Mouse (Mus musculus) cerebellum, postnatal 10 days (tissue): Measurements from ENCODE around the gene Stmn1.
"Not testable (repeated sequence)": the region's sequence is repeated elsewhere in the genome, so short reads cannot be mapped to it uniquely, and the experiment has no call there.

Experiments
- DNase-seq, 2 experiments: peaks; one replicate each; pipeline ENCODE4 v3.0.0; 2021; ENCODE audit warnings: mixed read lengths in 2 of 2

The Stmn1 gene

DNA sequence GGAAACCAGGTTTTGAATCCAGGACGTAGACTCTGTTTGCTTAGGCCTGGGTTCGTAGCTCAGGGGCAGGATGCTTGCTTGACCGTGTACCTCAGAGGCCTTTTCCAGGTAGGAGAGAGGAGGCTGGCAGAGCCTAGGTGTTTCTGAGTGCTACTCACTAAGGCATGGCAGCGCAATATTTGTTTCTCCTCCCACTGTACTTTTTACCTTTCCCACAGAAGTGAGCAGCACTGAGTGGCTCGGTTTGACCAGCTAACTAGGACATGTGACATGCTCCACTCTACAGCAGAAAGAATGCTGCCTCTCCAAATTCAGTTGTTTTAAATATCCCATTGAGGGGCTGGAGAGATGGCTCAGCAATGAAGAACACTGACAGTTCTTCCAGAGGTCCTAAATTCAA lies 20.1 kb downstream of the Stmn1 start:
- DNase-seq: no peak

DNA sequence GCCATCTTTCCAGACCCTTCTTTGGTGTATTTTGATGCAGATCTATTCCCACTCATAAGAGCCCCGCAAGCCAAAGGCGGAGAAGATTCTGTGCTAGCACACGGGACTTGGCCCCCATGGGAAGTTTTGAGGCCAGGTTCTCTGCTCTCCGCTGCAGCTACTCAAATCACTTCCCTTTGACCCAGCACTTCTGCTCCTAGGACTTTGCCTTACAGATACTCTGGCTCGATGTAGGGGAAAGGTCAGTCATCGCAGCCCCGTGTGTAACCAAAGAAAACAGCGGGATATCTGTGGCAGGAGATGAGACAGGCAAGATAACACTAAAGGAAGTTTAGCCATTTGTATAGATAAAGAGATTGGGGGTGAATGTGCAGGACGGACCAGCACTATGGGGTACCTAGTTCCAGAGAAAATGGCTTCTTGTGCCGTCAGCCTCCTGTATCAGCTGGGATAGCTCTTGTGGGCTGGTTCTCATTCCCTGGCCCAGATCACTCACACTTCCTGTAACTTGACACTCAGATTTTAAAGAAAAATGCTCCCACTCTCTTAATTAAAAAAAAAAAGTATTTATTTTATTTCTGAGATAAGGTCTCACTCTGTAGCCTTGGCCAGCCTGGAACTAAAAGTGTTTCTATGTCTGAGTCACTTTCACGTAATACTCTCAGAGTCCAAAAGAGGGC lies 22.0 kb downstream of the Stmn1 start:
- DNase-seq: no peak

DNA sequence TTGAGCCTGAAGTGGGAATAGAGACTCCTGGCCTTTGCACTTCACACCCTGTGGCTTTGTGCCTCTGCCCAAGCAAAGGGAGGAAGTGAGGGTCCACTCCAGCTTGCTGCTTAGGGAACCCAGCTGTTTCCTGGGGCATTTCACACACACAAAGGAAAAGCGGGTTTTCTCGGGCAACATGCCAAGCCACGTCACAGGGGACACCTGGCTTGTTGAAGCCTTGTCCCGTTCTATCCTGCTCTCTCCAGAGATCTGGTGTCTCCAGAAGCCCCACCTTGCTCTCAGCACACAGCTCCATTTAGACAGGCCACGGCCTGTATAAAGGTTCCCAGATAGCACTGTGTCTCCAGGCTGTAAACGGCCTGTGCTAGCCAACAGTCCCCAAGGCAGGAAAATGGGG lies 23.6 kb downstream of the Stmn1 start:
- DNase-seq: no peak

DNA sequence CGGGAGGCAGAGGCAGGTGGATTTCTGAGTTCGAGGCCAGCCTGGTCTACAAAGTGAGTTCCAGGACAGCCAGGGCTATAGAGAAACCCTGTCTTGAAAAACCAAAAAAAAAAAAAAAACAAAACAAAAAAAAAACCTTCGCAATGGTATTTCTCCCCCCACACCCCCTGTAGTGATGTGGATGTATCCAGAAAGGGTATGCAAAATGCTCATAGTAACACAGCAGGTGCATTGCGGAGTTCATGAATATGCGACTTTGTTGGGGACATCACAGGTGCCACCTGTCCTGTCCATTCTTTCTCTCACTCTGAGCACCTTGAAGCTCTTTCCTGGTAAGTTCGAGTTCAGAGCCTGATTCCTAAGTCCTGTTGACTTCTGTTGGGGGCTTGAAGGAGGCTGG lies 26.0 kb downstream of the Stmn1 start:
- not testable (repeated sequence) for DNase-seq

DNA sequence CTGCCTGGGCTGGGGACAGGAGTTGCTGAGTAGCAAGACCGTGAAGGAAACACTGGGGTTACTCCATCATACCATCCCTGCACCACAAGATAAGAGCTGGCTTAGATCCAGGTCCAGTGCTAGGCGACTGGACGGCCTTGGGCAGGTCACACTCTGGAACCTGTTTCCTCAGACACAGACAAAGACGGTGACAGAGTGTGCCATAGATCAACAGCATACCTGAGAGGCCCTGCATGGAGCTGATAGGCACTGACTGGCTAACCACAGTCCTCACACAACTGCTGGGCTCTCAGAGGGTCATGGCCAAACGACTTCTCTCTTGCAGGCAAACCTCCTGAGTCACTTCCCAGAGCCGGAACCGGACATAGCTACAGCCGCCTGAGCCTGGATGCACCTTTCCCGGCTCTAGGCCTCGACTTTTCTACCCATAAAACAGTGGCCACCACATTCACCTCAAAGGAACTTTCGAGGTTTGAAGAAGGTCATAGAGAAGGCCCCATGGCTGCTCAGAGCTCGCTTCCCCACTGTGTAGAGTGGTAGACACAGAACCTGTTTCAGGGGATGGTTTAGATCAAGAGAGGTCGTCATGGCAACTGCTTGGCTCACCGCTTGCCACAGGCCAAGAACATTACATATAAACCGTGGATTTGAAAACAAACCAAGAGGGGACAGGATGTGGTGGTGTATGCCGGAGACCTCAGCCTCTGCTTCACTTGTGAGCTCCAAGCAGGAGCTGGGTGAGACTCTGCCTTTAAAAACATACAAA lies 26.8 kb downstream of the Stmn1 start:
- peak in 1 of 2 experiments; percentile 50 for DNase-seq

DNA sequence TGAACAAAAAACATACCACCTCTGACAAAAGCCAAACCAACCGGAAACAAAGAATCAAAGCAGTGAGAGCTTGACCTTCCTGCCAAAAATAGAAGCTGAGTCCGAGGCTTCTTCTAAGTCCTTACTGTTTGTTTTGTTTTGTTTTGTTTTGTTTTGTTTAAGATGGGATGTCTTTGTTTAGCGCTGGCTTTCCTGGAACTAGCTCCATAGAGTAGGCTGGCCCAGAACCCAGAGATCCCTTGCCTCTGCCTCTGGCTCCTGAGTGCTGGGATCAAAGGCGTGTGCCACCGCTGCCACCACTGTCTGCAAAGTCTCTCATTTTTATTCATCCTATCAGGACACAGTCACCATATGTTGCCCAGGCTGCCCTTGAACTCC lies 27.4 kb downstream of the Stmn1 start:
- DNase-seq: no peak

DNA sequence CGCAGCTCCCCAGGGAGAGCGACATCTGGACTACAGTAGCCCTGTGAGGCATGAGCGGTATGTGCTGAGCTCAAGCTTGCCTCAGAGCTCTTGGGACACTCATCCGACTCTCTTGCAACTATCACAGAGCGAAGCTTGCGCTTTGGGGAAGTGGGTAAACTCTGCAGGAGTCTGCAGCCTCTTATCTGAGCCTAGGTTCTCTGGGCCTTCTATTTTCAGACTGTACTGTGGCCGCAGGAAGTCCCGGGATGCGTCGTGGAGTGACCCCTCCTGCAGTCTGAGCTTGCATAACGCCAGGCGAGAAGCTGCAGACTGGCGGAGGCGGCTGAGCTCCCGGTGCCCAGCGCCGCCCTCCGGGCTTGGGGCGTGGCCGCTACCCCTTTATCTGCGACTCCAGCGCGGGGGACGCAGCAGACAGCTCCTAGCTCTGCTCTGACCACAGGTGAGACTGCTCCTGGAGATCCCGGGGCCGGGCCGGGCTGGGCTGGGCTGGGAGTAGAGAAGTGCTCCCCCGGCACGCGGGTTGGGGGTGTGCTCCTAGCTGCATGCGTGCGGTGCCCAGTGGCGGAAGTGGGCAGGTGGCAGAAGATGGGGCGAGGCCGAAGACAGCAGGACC lies 28.6 kb downstream of the Stmn1 start, which contains the start of gene Paqr7:
Gene Paqr7, plus strand, starts transcription at position 103 of the 616 bp plus-strand sequence.
- peak; percentile 65 to 71 for DNase-seq

DNA sequence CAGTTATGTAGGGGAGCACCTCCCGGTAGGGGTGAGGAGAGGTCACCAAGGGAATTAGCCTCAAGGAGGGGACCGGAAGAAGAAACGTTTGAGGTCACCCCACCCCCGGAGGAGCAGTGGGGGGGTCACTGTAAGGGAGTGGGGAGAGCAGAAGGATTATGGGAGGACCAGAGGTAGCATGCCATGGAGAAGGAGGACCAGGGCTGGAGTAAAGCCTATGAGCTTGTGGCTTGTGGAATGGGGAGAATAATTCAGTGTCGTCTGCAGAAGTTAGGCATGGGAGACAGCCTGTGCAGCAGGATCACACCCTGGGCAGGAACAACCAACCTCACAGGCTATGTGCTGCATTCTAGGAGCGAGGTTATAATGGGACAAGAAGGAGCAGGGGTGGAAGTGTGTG lies 29.1 kb downstream of the Stmn1 start:
- DNase-seq: no peak

DNA sequence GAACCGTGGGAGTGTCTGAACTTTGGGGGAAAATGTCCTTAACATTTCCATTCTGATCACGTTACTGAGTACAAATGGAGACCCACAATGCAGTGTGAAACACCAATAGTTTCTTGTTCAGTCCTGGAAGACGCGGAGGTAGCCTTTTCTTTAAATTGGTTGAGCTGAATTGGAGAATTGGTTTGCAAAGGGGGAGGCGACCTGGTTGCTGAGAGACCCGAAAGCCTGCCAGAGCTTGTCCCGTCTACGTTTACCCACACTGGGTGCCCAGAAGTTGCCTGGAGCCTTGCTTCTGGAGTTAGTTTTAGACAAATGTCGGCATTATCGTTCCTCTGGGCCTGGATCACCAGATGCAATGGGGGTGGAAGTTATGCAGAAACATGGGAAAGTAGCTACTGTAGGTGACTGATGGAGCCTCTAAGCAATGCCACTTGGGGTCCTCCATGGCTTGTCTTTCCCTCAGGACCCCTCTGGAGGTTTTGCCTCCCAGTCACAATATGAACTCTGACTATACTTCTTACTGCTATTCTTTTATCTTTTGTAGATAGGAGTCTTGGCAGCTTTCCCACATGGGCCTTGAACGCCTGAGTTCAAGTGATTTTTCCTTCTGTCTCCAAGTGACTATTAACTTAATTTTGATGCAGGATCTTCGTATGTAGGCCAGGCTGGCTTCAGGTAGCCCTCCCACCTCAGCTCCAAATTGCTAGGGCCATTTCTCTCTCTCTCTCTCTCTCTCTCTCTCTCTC lies 30.0 kb downstream of the Stmn1 start:
- no peak for DNase-seq

DNA sequence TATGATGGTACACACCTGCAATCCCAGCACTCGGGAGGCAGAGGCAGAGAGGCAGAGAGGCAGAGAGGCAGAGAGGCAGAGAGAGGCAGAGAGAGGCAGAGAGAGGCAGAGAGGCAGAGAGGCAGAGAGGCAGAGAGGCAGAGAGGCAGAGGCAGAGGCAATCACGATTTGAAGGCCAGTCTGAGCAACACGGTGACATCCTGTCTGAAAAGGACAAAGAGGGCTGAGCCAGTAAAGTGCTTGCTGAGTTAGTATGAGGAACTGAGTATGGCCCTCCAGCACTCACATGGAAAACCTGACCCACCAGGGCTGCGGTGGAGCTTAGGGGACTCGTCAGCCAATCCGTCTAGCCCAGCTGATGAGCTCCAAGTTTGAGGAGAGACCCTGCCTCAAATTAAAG lies 30.9 kb downstream of the Stmn1 start:
- DNase-seq: not testable (repeated sequence)

DNA sequence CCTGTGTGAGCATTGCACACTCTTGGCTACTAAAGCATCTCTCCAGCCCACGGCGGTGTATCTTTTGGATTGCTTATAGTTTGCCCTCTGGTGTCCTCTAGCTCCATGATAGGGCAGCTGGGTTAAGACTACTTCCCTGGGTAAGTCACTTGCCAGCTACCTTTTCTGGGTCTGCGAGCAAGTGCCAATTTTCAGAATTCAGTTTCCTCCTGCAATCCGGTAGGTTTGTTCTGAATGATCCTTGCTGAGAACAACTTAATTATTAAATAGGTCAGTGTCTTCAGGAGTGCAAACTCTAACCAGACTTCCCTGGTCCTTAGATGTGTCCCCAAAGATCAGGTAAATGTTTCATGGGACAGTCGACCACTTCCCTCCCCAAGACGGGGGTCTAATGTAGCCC lies 33.0 kb downstream of the Stmn1 start:
- DNase-seq: no peak

DNA sequence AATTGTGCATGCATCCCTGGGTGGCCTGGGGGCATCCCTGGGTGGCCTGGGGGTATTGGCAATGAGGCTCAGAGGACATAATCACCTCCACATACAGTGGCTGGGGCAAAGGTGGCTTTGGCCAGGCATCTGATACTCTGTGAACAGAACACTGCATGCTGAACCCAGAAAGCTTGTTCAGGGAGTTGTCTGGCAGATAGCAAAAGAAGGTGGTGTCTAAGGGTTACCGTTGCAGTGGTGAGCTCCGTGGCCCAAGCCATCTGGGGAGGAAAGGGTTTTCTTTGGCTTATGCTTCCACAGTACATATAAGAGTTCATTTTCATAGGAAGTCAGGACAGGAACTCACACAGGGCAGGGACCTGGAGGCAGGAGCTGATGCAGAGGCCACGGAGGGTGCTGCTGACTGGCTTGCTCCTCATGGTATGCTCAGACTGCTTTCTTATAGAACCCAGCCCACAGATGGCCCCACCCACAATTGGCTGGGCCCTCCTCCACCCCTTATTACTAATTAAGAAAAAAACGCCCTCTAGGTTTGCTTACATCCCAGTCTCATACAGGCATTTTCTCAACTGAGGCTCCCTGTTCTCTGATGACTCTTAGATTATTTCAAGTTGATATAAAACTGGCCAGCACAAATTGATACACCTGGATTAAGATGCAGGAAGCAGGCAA lies 35.7 kb downstream of the Stmn1 start:
- no peak for DNase-seq

DNA sequence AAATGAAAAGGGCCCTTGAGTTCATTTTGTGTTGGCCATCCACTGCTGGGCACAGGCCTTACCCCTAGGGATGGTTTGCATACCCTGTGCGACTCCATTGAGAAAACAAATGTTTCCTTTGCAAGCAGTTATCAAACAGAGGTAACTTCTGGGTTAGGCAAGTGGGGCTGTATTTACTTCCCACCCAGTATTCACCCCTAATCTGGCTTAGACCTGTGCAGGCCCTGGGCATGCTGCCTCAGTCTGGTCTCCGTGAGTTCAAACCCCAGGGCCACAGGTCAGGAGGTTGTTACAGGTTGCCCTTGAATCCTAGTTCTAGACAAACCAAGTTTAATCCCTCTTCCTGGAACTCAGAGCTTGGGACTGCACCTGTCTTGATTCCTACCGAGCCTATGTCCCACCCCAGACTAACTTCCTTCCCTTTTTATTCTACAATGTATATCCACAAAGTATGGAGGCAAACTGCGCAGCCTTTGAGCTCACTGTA lies 37.2 kb downstream of the Stmn1 start:
- no peak for DNase-seq

DNA sequence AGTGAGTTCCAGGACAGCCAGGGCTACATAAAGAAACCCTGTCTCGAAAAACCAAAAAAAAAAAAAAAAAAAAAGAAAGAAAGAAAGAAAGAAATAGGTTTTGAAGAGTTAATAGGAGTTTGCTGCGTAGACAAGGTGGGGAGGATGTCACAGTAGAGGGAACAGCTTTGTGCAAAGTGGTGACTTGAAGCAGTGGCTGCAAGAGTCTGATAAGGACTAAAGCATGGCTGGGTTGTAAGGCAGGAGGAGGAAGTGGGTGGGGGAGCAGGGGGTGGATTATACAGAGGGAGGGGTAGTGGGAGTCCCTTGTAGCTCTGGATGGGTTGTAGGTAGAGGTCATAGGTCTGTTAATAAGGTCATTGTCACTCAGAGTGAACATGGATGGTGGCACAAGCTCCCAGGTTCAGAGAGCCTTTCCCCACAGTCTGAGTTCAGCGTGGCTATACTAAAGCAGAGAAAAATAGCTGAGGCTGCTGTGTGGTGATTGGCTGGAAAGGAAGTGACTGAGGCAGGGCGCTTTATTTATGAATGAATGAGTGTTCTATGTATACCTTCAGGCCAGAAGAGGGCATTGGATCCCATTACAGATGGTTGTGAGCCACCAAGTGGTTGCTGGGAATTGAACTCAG lies 38.0 kb downstream of the Stmn1 start:
- DNase-seq: no peak

DNA sequence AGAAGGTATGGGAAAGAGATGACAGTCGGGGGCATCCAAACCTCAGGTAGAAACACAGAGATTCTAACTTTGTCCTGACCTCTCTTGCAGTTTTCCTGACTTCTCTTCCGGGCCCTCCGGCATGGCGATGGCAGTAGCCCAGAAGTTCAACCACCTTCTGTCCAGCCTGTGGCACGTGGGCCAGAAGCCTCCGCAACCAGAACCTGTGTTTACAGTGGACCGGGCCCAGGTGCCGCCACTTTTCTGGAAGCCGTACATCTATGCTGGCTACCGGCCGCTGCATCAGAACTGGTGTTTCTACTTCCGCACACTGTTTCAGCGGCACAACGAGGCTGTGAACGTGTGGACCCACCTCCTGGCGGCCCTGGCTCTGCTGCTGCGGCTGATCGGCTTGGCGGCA lies 38.6 kb downstream of the Stmn1 start:
- no peak for DNase-seq

DNA sequence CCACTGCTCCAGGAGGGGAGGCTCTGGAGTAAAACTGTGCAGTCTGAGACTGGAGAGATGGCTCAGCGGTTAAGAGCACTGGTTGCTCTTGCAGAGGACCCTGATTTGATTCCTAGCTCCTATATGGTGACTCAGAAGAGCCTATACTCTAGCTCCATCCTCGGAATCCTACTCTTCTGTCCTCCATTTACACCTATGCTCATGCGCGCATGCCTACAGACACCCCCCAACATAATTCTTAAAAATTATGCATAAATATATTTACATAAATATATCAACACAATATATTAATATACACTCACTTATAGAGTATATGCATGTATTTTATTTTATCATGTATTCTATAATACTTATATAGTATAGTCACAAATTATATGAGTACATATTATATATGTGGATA lies 42.3 kb downstream of the Stmn1 start:
- no peak for DNase-seq

DNA sequence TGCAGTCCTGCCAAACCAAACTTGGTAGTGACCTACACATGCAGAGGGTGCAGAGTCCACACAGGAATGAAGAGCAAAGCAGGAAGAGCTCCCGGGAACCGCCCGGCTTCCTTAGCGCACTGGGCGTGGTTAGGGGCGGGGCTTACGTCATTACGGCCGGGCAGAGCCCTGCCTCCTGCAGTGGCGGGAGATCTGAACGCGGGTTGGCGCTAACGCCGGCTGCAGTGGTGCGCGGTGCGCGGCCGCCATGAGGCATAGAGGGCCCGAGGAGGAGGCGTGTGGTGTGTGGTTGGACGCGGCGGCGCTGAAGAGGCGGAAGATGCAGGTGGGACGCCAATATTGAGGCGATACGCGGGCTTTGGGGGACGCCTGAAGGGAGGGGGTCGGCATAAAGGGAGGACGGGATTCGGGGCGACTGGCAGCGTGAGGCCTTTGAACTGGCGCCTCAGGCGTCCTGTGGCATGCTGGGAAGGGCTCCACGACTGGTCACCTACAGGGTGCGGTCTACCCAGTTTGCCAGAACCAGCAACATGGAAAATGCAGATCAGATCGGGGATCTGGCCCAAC lies 42.8 kb downstream of the Stmn1 start, which contains the start of gene Aunip:
Gene Aunip, plus strand, starts transcription at position 155 of the 567 bp plus-strand sequence.
- DNase-seq: peak; percentile 98

DNA sequence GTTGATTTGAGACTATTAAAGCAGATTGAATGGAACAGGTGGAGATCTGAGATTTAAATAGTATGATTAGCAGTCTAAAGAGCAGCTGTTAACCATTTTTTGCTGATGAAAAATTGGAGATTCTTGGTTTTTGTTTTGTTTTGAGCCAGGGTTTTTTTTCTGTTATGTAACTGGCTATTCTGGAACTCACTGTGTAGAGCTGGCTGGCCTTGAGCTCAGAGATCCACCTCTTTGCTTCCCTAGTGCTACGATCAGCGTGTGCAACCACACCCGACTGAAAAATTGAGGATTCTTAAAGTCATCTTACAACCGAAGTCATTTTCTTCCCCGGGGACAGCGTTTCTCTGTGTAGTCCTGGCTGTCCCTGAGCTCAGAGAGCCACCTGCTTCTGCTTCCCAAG lies 43.6 kb downstream of the Stmn1 start:
- no peak for DNase-seq

DNA sequence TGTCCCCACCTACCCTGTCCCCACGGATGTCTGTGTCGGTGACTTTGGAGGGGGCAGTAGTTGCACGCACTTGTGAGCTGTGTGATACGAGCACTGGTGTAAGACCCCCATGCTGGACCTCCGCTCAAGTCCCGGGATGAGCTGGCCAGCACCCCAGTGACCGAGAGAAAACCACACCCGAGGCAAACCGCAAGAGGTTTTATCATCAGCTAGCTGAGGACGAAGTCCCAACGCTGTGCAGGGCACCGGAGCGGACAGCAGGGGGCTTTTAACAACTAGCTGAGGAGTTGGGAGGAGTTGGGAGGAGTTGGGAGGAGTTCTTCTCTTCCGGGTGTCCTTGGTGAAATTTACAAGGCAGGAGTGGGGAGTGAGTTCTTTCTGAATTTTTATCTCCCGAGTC lies 44.7 kb downstream of the Stmn1 start:
- DNase-seq: peak in 1 of 2 experiments; percentile 57

DNA sequence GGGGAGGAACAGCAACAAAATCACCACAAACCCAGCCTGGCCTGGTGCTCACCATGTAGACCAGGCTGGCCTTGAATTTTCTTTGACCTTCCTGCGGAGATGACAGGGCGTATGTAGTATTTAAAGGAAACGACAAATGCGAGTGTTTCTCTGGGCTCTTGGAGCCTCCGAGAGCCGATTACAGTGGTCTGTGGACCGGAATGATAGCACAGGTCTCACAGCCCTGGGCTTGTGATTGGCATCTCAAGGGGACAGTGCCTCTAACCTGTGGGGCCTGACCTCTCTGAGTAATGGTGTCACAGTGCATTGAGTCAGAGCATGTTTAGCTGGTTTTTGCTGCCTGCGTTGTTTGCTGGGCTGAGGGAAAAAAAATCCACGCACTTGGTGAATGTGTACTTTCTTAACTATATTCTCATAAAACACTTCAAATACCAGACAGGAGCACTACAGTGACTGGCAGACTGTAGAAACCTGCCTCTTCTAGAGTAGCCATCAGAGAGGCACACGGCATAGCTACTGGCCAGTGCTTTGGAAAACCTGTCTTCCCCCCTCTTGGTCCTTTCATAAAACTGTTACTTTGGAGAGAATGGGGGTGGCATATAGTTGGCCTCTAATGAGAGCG lies 46.3 kb downstream of the Stmn1 start:
- DNase-seq: no peak

DNA sequence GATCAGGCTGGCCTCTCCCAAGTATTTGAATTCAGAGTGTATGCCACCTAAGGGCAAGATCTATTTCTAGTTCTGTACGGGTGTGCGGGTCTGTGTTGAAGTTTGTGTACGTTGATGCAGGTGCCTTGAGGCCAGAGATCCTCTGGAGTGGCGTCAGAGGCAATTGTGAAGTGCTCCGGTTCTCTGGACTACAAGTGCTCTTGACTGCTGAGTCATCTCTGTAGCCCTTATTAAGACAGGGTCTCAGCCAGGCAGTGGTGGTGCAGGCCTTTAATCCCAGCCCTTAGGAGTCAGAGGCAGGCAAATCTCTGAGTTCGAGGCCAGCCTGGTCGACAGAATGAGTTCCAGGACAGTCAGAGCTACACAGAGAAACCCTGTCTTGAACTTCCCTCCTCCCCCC lies 47.5 kb downstream of the Stmn1 start:
- DNase-seq: no peak
